Comparison of ENCODE assay signal across 28 mouse cellular contexts in genomic region chr10:112132194-112132593, GRCm38 (mm10). TPM values are rescaled to one million over a fixed set of nuclear protein-coding genes. Genes with fewer than 3 reads are reported as not detected.
"Had no signal": no experiment of that assay in that cellular context is flagged by ENCODE, and none has a peak within 500 bp of the region (broad histone marks: within the 10 kb centered on the region; RNA-seq: fewer than 3 reads in every experiment).

No protein-coding gene starts in this region.

- H3K36me3 ChIP-seq: intestine, embryonic 15.5 days; kidney, embryonic 15.5 days; limb, embryonic 12.5 days; limb, embryonic 15.5 days had no signal

- DNase-seq: kidney, adult 11 months; kidney, adult 8-10 months; kidney, postnatal 10 days; kidney, postnatal 36 days; left cerebral cortex, postnatal 4 days; lung, adult 2 months; lung, postnatal 14 days; lung, postnatal 4 days; midbrain, embryonic 14.5 days; thymus, adult 18-20 months; thymus, postnatal 36 days had no signal

- H3K9ac ChIP-seq: intestine, embryonic 15.5 days; kidney, embryonic 15.5 days; limb, embryonic 12.5 days; limb, embryonic 15.5 days had no signal

- H3K9me3 ChIP-seq: intestine, embryonic 15.5 days; kidney, embryonic 15.5 days; limb, embryonic 12.5 days; limb, embryonic 15.5 days; megakaryocyte, embryonic 14.5 days had no signal

- ATAC-seq: intestine, embryonic 15.5 days had no signal

- H3K4me2 ChIP-seq: intestine, embryonic 15.5 days; kidney, embryonic 15.5 days; limb, embryonic 12.5 days; limb, embryonic 15.5 days; midbrain, embryonic 11.5 days had no signal

- H3K27ac ChIP-seq: intestine, embryonic 15.5 days; kidney, embryonic 15.5 days; limb, embryonic 12.5 days; limb, embryonic 15.5 days had no signal

- H3K4me3 ChIP-seq: intestine, embryonic 15.5 days; kidney, embryonic 15.5 days; limb, embryonic 12.5 days; limb, embryonic 15.5 days; megakaryocyte, embryonic 14.5 days had no signal

- H3K4me1 ChIP-seq: intestine, embryonic 15.5 days; kidney, embryonic 15.5 days; limb, embryonic 12.5 days; limb, embryonic 15.5 days; megakaryocyte, embryonic 14.5 days had no signal

- H3K27me3 ChIP-seq: intestine, embryonic 15.5 days; kidney, embryonic 15.5 days; limb, embryonic 12.5 days; limb, embryonic 15.5 days; megakaryocyte, embryonic 14.5 days had no signal

RNA-seq across cellular contexts. Expression of gene Glipr1l3, which starts 27.9 kb away (rescaled TPM):
- total RNA-seq: layer of hippocampus, adult 8-10 months; layer of hippocampus, postnatal 10 days; left cerebral cortex, adult 8-10 months; left cerebral cortex, postnatal 14 days; left cerebral cortex, postnatal 4 days had no signal
- polyA plus RNA-seq: intestine, embryonic 15.5 days; kidney, embryonic 15.5 days; limb, embryonic 12.5 days; limb, embryonic 15.5 days; lung, adult 2 months; lung, embryonic 16.5 days; neural tube, embryonic 11.5 days; small intestine, adult 2 months; spleen, adult 2 months; stomach, embryonic 16.5 days had no signal

RNA-seq across cellular contexts. Expression of gene Caps2, which starts 31.2 kb away (rescaled TPM):
- polyA plus RNA-seq: small intestine, adult 2 months; spleen, adult 2 months had no signal

RNA-seq across cellular contexts. Expression of gene Glipr1l2, which starts 49.0 kb away (rescaled TPM):
- total RNA-seq: layer of hippocampus, adult 8-10 months; layer of hippocampus, postnatal 10 days; left cerebral cortex, adult 8-10 months; left cerebral cortex, postnatal 14 days; left cerebral cortex, postnatal 4 days; midbrain, postnatal 0 days had no signal
- polyA plus RNA-seq: intestine, embryonic 15.5 days; kidney, embryonic 15.5 days; limb, embryonic 12.5 days; limb, embryonic 15.5 days; lung, adult 2 months; lung, embryonic 16.5 days; midbrain, embryonic 11.5 days; midbrain, embryonic 14.5 days; midbrain, postnatal 0 days; neural tube, embryonic 11.5 days; neural tube, embryonic 14.5 days; small intestine, adult 2 months; spleen, adult 2 months; stomach, embryonic 16.5 days had no signal
